In genomic region chr1:191125811-191126638, GRCm38 (mm10) we compare ENCODE assay signal across 8 mouse cellular contexts. TPM values are rescaled to one million over a fixed set of nuclear protein-coding genes. Genes with fewer than 3 reads are reported as not detected.
A peak's percentile ranks its signal among the peaks of the same experiment; 100 is the strongest.
DNase-seq lines count a peak whose midpoint lies in the region; ATAC-seq and TF ChIP-seq lines count a peak whose summit lies in the region.

No protein-coding gene starts in this region.

- 12% methylated on average over 38 of the region's 38 CpGs for WGBS in intestine, embryonic 14.5 days
- WGBS in liver, embryonic 14.5 days (ENCODE audit: insufficient replicate concordance), result 8% methylated on average over 38 of the region's 38 CpGs
- WGBS in stomach, postnatal 0 days, result 13% methylated on average over 38 of the region's 38 CpGs

- H3K36me3 ChIP-seq in intestine, embryonic 14.5 days (ENCODE audit: control insufficient read depth, insufficient read depth, low read length), result no peaks in the 10 kb centered on the region
- H3K36me3 ChIP-seq in liver, embryonic 14.5 days (replicated peaks; ENCODE audit: control insufficient read depth, insufficient read depth, low read depth), result no peaks in the 10 kb centered on the region
- no peaks in the 10 kb centered on the region for H3K36me3 ChIP-seq in stomach, postnatal 0 days (ENCODE audit: control insufficient read depth, insufficient read depth, low read length)

- no peak overlapping the region for H3K27ac ChIP-seq in left cerebral cortex, adult 2 months
- H3K27ac ChIP-seq in cortical plate, adult 2 months (ENCODE audit: insufficient read depth, low read length), result no peak overlapping the region
- no peak overlapping the region for H3K27ac ChIP-seq in intestine, embryonic 14.5 days (ENCODE audit: low read depth)
- H3K27ac ChIP-seq in liver, embryonic 14.5 days, result no peak overlapping the region
- no peak overlapping the region for H3K27ac ChIP-seq in stomach, postnatal 0 days (replicated peaks)

- TF ChIP-seq POLR2A in cortical plate, adult 2 months (IDR thresholded peaks at IDR 0.05; ENCODE audit: extremely low read depth, insufficient read depth, low read length), result no peak

- intact Hi-C loops in left cerebral cortex, adult 2 months (cut with DNase I), result no loop called here
- intact Hi-C loops in gastrocnemius, postnatal 36 days (cut with DNase I), result loop anchor here (5.0 kb wide), 1 partner anchor 179 kb away; no protein-coding TSS in a partner anchor

- TF ChIP-seq EP300 in liver, embryonic 14.5 days (IDR thresholded peaks at IDR 0.05; ENCODE audit: low read depth), result no peak
- TF ChIP-seq EP300 in stomach, postnatal 0 days (optimal IDR thresholded peaks at IDR 0.05), result no peak

- H3K4me3 ChIP-seq in left cerebral cortex, adult 2 months, result no peak overlapping the region
- H3K4me3 ChIP-seq in cortical plate, adult 2 months (ENCODE audit: insufficient read depth, low read length), result no peak overlapping the region
- H3K4me3 ChIP-seq in intestine, embryonic 14.5 days (ENCODE audit: low read depth, low read length), result peak overlapping the region; percentile 21
- H3K4me3 ChIP-seq in liver, embryonic 14.5 days (ENCODE audit: insufficient read depth in 1 of 2, low read depth in 2 of 2, low read length in 2 of 2), result 0 out of 4 replicates have a peak overlapping the region, but pooled peaks of 1 of the 2 experiments have one; percentile 1
- peak overlapping the region; percentile 28; the same call in 1 of the 2 replicates for H3K4me3 ChIP-seq in stomach, postnatal 0 days (ENCODE audit: low read depth, low read length)

- no peaks in the 10 kb centered on the region for H3K4me1 ChIP-seq in cortical plate, adult 2 months (ENCODE audit: control insufficient read depth, insufficient read depth, low read length)
- H3K4me1 ChIP-seq in intestine, embryonic 14.5 days (replicated peaks; ENCODE audit: control insufficient read depth, insufficient read depth, low read length), result no peaks in the 10 kb centered on the region
- no peaks in the 10 kb centered on the region for H3K4me1 ChIP-seq in liver, embryonic 14.5 days (replicated peaks; ENCODE audit: control insufficient read depth in 2 of 2, insufficient read depth in 2 of 2, low read length in 1 of 2)
- H3K4me1 ChIP-seq in stomach, postnatal 0 days (replicated peaks; ENCODE audit: control insufficient read depth, insufficient read depth), result no peaks in the 10 kb centered on the region

- no peak overlapping the region for H3K9ac ChIP-seq in intestine, embryonic 14.5 days (ENCODE audit: low read length)
- H3K9ac ChIP-seq in liver, embryonic 14.5 days (replicated peaks), result no peak overlapping the region
- H3K9ac ChIP-seq in stomach, postnatal 0 days (ENCODE audit: low read length), result 0 out of 2 replicates have a peak overlapping the region, but pooled peaks have one; percentile 43

- peak overlapping the region; percentile 54 for H3K4me2 ChIP-seq in intestine, embryonic 14.5 days (ENCODE audit: low read length)
- peak overlapping the region; percentile 43 for H3K4me2 ChIP-seq in liver, embryonic 14.5 days (ENCODE audit: low read depth)
- peak overlapping the region; percentile 48 for H3K4me2 ChIP-seq in stomach, postnatal 0 days (replicated peaks; ENCODE audit: low read depth)

- DNase-seq in left cerebral cortex, adult 2 months (ENCODE audit: extremely low spot score in 1 of 2, low spot score in 2 of 2), result peak; percentile 45 to 48
- DNase-seq in left cerebral cortex, adult 9 months (ENCODE audit: low spot score in 2 of 2), result no peak
- peak; percentile 37 to 48 for DNase-seq in gastrocnemius, postnatal 36 days
- peak; percentile 86 for DNase-seq in intestine, embryonic 14.5 days (ENCODE audit: low spot score)
- peak in 1 of 3 experiments; percentile 31 for DNase-seq in liver, embryonic 14.5 days (ENCODE audit: low read depth in 3 of 3, low spot score in 3 of 3)
- peak; percentile 75 for DNase-seq in naive thymus-derived CD4-positive, alpha-beta T cell, adult 2 months (ENCODE audit: low read depth)
- DNase-seq in stomach, postnatal 0 days (ENCODE audit: low spot score), result peak; percentile 83

- H3K9me3 ChIP-seq in intestine, embryonic 14.5 days (ENCODE audit: control insufficient read depth, low read length), result peaks cover 8% of the 10 kb centered on the region; the same call in 1 of the 2 replicates
- no peaks in the 10 kb centered on the region for H3K9me3 ChIP-seq in liver, embryonic 14.5 days (ENCODE audit: control insufficient read depth, low read length)
- no peaks in the 10 kb centered on the region for H3K9me3 ChIP-seq in stomach, postnatal 0 days (ENCODE audit: control insufficient read depth, low read length)

- peak; percentile 65 for TF ChIP-seq CTCF in left cerebral cortex, adult 2 months (IDR thresholded peaks at IDR 0.05)
- peak; percentile 43 for TF ChIP-seq CTCF in cortical plate, adult 2 months (IDR thresholded peaks at IDR 0.05; ENCODE audit: extremely low read depth, insufficient read depth, low read length)
- TF ChIP-seq CTCF in liver, embryonic 14.5 days (IDR thresholded peaks at IDR 0.05; ENCODE audit: low read depth), result peak; percentile 88
- peak; percentile 84 for TF ChIP-seq CTCF in stomach, postnatal 0 days (IDR thresholded peaks at IDR 0.05; ENCODE audit: low read depth)

- no peaks in the 10 kb centered on the region for H3K27me3 ChIP-seq in intestine, embryonic 14.5 days (replicated peaks; ENCODE audit: control insufficient read depth, insufficient read depth, low read length)
- H3K27me3 ChIP-seq in liver, embryonic 14.5 days (ENCODE audit: control insufficient read depth, insufficient read depth, low read length), result no peaks in the 10 kb centered on the region
- no peaks in the 10 kb centered on the region for H3K27me3 ChIP-seq in stomach, postnatal 0 days (ENCODE audit: control insufficient read depth, insufficient read depth, low read length)

- ATAC-seq in intestine, embryonic 14.5 days (replicated peaks; ENCODE audit: low FRiP score, low TSS enrichment, low read depth), result peak; percentile 90
- ATAC-seq in liver, embryonic 14.5 days (ENCODE audit: insufficient read depth), result peak; percentile 80
- ATAC-seq in stomach, postnatal 0 days (ENCODE audit: low FRiP score, low TSS enrichment), result peak; percentile 87

RNA-seq across cellular contexts. Expression of gene Batf3, which starts 28.4 kb away (rescaled TPM):
- total RNA-seq in left cerebral cortex, adult 2 months (2021), result 1 to 10 TPM; 1.6 to 1.8 TPM
- polyA plus RNA-seq in cortical plate, adult 2 months (2012; rRNA removed), result 3.2 and 4.8 TPM in 2 replicates
- not detected for total RNA-seq in gastrocnemius, postnatal 36 days (2021)
- polyA plus RNA-seq in intestine, embryonic 14.5 days (2014; fragmentation: Nextera tagmentation; extraction: Ambion mirVana), result 10.7 and 12.5 TPM in 2 replicates
- polyA plus RNA-seq in liver, embryonic 14.5 days (2012; rRNA removed), result 1.6 and 1.8 TPM in 2 replicates
- 1.5 and 2.4 TPM in 2 replicates for polyA plus RNA-seq in liver, embryonic 14.5 days (2014; fragmentation: Nextera tagmentation; extraction: Ambion mirVana)
- polyA plus RNA-seq in stomach, postnatal 0 days (2015; fragmentation: Nextera tagmentation; extraction: Ambion mirVana), result 5.0 and 5.7 TPM in 2 replicates

RNA-seq across cellular contexts. Expression of gene Fam71a, which starts 38.6 kb away (rescaled TPM):
- total RNA-seq in left cerebral cortex, adult 2 months (2021), result not detected
- polyA plus RNA-seq in cortical plate, adult 2 months (2012; rRNA removed), result not detected in 2 replicates
- total RNA-seq in gastrocnemius, postnatal 36 days (2021), result not detected
- polyA plus RNA-seq in intestine, embryonic 14.5 days (2014; fragmentation: Nextera tagmentation; extraction: Ambion mirVana), result not detected in 2 replicates
- not detected in 2 replicates for polyA plus RNA-seq in liver, embryonic 14.5 days (2012; rRNA removed)
- polyA plus RNA-seq in liver, embryonic 14.5 days (2014; fragmentation: Nextera tagmentation; extraction: Ambion mirVana), result not detected in 2 replicates
- 0.04 TPM in 1 of 2 replicates, not detected in the other for polyA plus RNA-seq in stomach, postnatal 0 days (2015; fragmentation: Nextera tagmentation; extraction: Ambion mirVana)

Comparison
In these comparisons a context has a peak if more than half of its experiments do, and no peak if none do; other contexts are left out.
1. DNase-seq: peak in left cerebral cortex, adult 2 months (2 of 2), gastrocnemius, postnatal 36 days (2 of 2), intestine, embryonic 14.5 days (single experiment), naive thymus-derived CD4-positive, alpha-beta T cell, adult 2 months (single experiment) and stomach, postnatal 0 days (single experiment); none in left cerebral cortex, adult 9 months (0 of 2).
2. H3K4me3 ChIP-seq: peak in intestine, embryonic 14.5 days (single experiment) and stomach, postnatal 0 days (single experiment); none in left cerebral cortex, adult 2 months (single experiment) and cortical plate, adult 2 months (single experiment).
3. Peak in every context shown above with its lines, with median percentiles within 50 percentile points of each other: CTCF ChIP-seq, ATAC-seq and H3K4me2 ChIP-seq.